Mouse (Mus musculus) c-Kit-negative CD71-positive TER-119-positive erythroid progenitor cells, embryonic 14.5 days (primary cell): ENCODE data around the gene Nt5c2.
A peak's percentile ranks its signal among the peaks of the same experiment; 100 is the strongest.
"Not testable (repeated sequence)": the region's sequence is repeated elsewhere in the genome, so short reads cannot be mapped to it uniquely, and the experiment has no call there.

Source experiments
- DNase-seq: peaks from one replicate; pipeline ENCODE4 v3.0.0-alpha.2; 2013; ENCODE audit warnings: low read depth, low spot score

Nt5c2 gene

DNA sequence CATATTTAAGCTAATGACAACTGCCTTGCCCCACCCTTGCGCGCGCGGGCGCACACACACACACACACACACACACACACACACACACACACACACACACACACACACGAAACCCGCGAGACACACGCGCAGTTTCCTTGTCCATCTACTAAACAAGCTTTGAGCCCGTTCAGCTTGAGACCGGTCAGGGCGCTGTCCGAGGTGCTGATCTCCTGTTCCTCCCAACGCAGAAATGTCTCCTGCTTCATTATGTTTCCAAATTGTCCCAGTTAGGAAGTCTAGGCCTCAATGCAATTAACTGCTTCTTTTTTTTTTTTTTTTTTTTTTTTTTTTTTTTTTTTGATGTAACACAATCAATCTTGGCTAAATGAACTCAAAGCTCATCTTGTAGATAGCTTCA lies 1.5 kb upstream of the Nt5c2 start:
- DNase-seq = no peak

DNA sequence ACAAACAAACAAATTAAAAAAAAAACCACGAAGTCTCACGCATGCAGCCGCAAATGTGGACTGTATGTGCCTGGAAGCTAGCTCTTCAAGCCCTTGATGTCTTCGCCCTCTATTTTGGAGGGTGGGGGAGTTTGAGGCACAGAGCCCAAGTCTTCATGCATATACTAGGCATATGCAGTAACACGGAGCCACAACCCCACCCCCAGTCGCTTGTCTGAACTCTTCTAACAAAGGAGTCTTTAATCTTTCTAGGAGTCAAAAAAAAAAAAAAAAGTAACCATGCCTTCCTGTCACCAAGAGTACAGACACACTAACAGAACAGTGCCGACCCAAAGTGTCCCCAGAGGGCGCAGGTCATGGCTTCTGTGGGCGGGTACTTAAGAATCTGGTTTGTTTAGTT lies 1.0 kb upstream of the Nt5c2 start:
- no peak for DNase-seq

DNA sequence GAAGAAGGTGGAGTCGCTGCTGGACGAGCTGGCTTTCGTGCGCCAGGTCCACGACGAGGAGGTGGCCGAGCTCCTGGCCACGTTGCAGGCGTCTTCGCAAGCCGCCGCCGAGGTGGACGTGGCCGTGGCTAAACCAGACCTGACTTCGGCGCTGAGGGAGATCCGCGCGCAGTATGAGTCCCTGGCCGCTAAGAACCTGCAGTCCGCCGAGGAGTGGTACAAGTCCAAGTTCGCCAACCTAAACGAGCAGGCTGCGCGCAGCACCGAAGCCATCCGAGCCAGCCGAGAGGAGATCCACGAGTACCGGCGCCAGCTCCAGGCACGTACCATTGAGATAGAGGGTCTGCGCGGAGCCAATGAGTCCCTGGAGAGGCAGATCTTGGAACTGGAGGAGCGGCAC lies 443 bp upstream of the Nt5c2 start:
- no peak for DNase-seq

DNA sequence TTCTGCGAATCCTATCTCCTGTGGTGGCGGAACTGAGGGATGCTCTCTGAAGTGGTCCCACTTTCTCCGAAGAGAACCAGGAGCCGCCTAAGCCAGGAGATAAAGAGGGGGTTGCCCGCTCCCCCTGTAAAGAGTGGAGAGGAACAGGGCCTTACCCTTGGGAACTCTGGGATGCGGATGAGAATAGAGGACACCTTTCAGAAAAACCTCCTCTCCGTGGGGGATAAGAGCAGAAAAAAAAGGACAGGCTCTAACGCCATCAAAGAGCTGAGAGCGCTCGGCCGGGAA lies 850 bp downstream of the Nt5c2 start:
- DNase-seq = no peak

DNA sequence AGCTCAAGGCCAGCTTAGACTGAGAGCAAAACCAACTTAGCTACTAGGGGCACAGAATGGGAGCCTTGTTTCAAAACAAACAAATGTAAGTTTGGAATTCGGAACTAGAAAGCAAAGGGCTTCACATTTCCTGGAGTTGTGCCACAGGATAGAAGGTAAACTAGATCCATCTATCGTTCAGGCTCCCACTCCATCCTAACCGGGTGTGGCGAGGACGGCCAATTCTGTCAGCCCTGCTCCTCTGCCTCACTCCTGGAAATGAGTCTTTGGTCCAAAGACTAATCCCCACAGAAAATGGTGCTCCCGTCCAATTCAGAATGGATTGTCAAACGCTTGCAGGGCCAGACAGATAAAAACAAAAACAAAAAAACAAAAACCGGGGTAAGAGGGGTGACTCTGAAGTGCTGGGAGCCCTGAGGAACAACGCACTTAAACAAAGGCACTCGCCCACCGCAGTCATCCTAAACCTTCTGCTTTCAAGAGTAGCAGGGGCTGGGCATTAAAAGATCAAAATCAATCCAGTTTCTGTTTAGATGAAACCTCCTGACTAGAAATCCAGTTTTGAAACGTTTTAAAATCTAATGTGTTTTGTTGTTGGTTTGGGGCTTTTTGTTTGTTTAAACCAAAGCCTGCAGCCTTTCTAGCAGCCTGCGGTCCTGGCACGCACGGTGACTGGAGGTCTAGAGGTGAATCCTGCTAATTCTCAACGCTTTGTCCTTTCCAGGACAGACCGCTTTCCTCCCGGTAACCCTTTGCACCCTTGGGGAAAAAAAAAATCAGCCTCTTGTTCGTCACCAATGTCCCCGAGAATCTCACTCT lies 1.4 kb downstream of the Nt5c2 start:
- no peak for DNase-seq

DNA sequence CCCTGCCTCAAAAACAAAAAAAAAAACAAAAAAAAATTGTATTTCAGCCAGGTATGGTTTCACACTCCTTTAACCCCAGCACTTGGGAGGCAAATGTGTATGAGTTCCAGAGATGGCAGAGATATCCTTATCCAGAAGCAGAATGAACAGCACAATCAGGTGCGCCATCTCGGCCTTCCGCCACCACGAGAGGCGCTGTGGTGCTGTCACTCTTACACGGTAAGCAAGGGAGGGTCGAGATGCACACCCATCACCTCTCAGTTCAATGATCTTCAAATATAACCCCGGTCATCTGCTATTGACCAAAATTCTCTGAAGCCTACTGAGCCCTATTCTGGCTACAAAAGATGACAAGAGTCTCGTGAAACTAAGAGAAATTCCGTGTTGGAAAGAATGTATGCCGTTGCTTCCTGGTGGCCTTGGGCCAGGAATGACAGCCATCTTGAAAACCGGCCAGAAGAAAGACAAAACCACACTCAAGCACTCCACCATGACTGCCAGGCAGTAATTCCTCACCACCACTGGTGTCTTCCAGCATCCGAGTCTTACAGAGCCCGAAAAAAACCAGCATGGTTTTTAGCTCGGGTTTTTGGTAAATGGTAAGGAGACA lies 2.3 kb downstream of the Nt5c2 start:
- DNase-seq = no peak

DNA sequence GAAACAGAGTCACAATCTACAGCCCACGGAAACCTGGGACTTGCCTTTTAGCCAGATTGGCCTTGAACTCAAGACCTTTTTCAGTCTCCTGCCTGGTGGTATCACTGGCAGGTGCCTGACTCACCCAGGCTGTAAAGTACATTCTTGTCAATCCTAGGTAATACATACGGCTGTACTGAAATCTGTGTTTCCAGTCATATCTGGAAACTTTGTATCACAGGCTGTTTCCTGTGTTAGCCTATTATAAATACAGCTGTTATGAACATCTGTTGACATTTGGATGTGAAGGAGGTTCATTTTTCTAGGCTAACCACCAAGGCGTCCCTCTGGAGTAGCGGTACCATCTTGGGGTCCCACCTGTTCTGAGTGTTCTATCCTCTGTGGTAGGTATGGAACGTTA lies 5.0 kb downstream of the Nt5c2 start:
- DNase-seq = no peak

DNA sequence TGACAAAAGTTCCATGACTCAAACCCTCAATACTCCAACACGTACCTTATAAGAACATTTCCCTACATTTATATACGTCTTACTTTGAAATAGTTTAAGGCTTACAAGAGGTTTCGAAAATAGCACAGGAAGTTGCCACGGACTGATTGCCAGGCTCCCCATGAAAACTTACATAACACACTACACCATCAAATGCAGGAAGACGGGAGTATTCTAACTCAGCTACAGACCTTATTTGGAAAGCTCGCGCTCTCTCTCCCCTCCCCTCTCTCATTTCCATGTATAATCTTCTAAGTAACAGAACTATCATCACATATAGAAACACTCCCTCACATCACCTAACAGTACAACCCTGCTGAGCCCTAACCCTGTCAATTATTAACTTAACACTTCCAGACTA lies 5.5 kb downstream of the Nt5c2 start:
- DNase-seq = no peak

DNA sequence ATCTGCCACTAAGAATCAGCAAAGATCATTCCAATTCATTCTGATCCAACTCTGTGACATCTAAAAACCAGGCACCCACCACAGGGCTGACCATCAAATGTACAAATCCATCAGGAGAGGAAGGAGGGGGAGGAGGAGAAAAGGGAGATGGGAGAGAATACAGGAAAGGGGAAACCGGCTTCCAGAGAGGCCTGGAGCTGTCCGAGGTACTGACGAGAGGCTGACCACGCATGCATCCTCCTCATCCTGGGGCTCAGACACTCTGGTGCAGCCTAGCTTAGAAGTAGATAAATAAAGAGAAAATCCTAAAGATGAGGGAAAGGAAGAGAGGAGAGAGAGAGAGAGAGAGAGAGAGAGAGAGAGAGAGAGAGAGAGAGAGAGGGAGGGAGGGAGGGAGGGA lies 8.6 kb downstream of the Nt5c2 start:
- no peak for DNase-seq

DNA sequence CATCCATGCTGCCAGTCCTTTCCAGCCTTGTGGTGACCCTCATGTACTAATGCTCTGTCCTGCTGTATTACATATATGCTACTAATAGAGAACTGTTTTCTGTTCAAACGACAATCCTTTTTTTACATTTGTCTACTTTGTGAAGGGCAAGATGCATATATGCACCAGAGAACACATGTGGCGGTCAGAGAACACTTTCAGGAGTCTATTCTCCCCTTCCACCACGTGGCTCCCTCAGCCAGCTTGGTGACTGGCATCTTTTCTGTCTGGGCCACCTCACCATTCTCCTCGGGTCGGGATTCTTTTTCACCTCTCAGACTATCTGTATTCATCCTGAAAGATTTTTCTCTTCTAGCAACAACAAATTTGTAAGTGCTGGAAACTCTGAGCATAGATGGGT lies 9.1 kb downstream of the Nt5c2 start:
- DNase-seq = no peak

DNA sequence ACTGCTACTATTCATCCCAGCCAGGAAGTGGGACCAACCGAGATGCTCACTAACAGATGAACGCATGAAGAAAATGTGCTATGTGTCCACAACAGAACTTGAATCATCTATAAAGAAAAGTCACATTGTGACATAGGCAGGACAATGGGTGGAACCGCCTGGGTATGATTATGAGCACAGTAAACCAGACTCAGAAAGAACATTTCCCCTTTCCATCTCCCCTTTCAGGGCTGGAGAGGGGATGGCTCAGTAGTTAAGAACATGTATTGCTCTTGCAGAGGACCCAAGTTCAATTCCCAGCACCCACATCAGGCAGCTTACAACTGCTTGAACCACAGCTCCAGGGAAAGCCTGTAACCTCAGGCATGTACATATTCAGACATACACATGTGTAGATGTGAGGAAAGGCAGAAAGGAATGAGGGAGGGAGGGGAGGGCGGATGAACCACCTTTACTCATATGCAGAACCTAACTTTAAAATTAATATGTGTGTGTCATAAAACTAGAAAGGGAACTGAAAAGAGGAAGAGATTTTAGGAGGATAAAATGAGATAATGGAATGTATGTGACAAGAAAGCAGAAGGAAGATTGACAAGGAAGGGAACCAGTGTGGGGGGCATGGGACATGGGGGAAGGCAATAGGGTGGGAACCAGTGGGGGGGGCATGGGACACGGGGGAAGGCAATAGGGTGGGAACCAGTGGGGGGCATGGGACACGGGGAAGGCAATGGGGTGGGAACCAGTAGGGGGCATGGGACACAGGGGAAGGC lies 11.0 kb downstream of the Nt5c2 start:
- DNase-seq = no peak

DNA sequence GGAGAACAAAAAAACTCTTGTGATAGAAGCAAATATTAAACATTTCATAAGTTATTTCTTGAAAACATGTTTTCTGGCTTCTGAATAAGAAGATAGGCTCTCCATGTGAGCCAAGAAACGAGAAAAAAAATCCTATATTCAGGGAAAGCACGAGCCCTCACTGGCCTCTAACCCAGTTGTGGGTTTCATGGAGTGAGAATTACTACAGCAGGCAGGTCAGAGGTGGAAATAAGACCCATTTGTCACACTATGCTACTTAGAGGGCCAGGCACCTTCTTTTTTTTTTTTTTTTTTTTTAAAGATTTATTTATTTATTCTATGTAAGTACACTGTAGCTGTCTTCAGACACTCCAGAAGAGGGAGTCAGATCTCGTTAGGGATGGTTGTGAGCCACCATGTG lies 14.6 kb downstream of the Nt5c2 start:
- DNase-seq = not testable (repeated sequence)

DNA sequence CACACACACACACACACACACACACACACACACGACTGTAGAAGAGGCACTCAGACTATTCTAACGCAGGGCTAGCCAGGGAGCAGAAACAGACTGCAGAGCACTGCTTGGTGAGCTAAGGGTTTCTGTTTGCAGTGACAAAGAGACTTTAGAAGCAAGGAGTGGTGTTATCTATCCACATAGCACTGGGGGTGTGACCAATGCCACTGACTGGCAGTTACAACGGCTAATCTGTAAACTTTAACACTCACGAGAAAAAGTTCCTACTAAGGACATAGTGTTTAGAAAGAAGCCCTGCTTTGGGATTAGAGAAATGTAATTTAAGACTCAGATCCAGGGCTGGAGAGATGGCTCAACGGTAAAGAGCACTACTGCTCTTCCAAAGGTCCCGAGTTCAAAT lies 15.2 kb downstream of the Nt5c2 start:
- no peak for DNase-seq

DNA sequence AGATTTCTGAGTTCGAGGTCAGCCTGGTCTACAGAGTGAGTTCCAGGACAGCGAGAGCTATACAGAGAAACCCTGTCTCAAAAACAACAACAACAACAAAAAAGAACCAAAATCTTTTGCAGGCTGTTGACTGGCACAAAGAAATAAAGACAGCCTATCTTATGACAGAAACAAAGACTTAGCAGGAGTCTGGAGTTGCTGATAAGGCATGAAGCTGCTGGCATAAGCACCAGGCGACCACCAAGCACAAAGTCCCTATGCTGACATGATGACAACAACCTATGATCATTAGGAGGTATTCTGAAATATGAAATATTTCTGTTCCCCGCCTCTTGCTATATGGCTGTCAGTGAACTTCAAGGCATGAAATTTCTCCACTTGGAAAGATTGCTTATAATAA lies 16.0 kb downstream of the Nt5c2 start:
- no peak for DNase-seq

DNA sequence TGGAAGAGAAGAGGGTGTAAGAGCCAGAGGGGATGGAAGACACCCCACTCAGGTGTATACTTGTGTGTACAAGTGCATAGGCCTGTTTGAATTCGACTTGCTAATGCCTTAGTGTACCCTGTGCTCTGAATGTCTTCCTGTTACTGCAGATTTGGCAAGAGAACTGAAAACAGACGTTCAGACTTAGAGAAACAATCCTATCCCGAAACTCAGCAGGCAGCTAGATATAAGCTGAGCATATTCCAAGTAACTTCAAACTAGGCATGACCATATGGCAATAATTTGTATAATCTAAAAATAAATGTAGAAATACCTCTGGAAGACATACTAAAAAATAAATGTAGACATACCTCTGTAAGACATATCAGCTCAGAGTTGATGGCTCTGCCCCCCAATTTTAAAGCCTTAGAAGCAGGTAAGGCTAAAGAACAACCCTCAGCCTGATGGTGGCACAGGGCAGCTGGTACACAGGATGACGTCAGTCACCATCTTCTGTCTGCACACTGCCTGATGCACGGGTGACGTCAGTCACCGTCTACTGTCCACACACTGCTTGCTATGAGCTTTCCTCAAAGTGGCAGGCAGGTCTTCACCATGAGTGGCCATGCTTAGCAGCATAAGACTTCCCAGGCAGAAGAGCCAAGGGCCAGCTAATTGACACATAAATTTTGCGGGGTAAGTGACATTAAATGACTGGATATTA lies 16.6 kb downstream of the Nt5c2 start:
- no peak for DNase-seq

DNA sequence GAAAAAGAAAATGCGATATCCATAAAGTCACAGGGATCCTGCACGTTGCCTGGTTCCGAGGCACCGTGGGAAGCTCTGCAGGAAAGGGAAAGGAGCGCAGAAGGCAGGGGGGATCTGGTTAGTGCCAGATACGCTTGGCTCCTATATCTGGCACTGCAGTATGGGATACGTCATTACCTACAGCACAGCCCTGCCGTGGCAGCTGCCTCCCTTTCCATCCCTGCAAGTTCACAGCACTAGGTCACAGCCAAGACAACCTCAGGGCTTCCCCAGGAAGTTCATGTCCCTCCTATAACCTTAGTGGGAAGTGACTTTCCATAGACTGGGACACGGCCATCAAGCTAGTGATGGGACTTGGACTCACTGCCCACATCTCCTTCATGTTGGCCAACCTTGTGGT lies 18.9 kb downstream of the Nt5c2 start:
- no peak for DNase-seq

DNA sequence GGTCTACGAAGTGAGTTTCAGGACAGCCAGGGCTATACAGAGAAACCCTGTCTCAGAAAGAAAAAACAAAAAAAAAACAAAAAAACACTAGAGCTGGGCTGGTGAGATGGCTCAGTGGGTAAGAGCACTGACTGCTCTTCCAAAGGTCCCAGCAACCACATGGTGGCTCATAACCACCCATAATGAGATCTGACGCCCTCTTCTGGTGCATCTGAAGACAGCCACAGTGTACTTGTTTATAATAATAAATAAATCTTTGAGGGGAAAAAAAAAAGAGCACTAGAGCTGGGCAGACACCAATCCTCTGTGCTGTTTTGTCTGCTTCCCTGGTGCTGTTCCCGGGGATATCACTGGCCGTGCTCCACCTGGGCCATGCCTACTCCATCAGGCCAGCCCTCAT lies 22.6 kb downstream of the Nt5c2 start:
- not testable (repeated sequence) for DNase-seq

DNA sequence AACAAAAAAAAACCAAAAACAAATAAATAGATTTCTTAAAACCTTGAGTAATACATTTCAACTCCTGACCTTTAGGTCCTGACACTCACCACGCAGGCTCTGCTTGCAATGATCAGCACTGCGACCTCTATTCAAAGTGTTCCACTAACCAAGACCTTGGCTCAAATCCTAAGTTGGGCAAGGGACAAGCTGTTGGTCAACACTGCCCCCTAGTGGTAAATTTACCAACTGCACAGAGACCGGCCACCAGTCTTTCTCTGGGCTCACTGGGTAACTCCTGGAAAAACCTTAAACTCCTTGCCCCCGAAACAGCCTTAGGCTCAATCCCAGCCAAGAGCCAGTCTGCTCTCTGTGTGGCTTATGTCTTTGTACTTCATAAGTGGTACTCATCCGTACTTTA lies 23.8 kb downstream of the Nt5c2 start:
- peak; percentile 80 for DNase-seq

DNA sequence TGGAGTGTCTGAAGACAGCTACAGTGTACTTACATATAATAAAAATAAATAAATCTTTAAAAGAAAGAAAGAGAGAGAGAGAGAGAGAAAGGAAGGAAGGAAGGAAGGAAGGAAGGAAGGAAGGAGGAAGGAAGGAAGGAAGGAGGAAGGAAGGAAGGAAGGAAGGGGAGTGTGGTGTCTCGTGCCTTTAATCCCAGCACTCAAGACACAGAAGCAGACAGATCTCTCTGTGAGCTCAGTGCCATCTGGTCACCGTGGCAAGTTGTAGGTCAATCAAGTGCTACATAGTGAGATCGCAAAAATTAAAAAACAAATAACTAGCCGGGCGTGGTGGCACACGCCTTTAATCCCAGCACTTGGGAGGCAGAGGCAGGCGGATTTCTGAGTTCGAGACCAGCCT lies 24.3 kb downstream of the Nt5c2 start:
- not testable (repeated sequence) for DNase-seq

DNA sequence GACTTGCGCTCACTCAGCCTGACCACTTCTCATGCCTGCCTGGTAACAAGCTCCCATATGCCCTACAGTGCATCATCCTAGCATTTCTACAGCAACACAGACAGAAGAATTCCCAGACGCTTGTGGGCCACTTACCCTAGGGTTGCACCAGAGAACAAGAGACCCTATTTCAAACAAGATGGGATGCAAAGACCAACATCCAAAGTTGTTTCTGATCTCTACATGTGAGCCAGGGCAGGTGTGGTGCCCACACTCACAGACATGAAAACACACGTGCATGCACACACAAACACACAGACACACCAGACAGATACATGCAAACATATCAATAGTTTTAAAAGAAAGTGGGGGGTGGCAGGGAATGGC lies 24.8 kb downstream of the Nt5c2 start:
- DNase-seq = no peak

DNA sequence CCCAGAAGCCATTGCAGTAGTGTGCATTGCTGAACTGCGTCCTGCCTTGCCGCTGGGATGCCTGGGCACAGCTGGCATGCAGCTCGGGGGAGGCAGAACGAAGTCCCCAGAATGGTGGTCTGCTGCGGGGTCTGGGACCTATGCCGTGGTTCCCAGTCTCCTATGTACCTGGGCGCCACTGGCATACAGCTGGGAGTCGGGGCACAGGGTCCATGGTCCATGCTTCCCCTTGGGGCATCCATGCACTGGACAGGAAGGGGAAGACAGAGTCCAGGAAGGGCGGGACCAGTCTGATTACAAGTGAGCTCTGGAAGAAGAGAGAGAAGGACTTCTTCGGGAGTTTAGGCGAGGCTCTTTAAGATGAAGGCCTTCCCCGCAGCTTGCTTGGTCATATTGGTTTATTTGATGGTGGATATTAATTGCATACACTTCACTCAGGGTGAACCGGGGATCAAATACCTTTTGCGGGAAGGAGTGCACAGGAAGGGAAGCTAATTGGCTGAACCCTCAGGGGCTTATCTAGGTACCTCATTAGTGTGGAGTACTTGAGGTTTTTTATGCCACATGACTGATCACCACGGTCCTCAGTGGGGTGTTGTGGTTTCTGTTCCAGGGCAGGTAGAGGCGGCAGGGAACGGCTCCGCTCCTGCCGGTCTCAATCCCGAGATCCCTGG lies 25.3 kb downstream of the Nt5c2 start:
- no peak for DNase-seq
